Mouse (Mus musculus) limb, embryonic 15.5 days (tissue): ENCODE measurements around the gene Nfia. TPM values are rescaled to one million over a fixed set of nuclear protein-coding genes. Genes with fewer than 3 reads are reported as not detected.

ENCODE experiments used
- ATAC-seq: fragments of 200-750 bp; cut with Nextera tagmentation; 2 replicates; pipeline ENCODE4 v1.8.0; 2017; ENCODE audit warnings: low read depth, moderate TSS enrichment; ENCODE audit not compliant: insufficient number of reproducible peaks, low FRiP score, low TSS enrichment
- H3K27ac ChIP-seq: fragments of 300-500 bp; sonication (generic); 2 replicates; pipeline ENCODE4 v1.5.1; 2015; ENCODE audit warnings: moderate library complexity, mild to moderate bottlenecking, inconsistent platforms
- H3K27me3 ChIP-seq: fragments of 300-500 bp; sonication (generic); 2 replicates; pipeline ENCODE4 v1.6.1; 2015; ENCODE audit warnings: inconsistent platforms
- H3K36me3 ChIP-seq: fragments of 300-500 bp; sonication (generic); 2 replicates; pipeline ENCODE4 v1.6.1; 2015; ENCODE audit warnings: inconsistent platforms
- H3K4me1 ChIP-seq: fragments of 300-500 bp; sonication (generic); 2 replicates; pipeline ENCODE4 v1.6.1; 2015; ENCODE audit warnings: inconsistent platforms
- H3K4me2 ChIP-seq: fragments of 300-500 bp; sonication (generic); 2 replicates; pipeline ENCODE4 v1.6.1; 2015; ENCODE audit warnings: mild to moderate bottlenecking, inconsistent platforms
- H3K4me3 ChIP-seq: fragments of 300-500 bp; sonication (generic); 2 replicates; pipeline ENCODE4 v1.5.1; 2015; ENCODE audit warnings: mild to moderate bottlenecking, inconsistent platforms
- H3K9ac ChIP-seq: fragments of 300-500 bp; sonication (generic); 2 replicates; pipeline ENCODE4 v1.6.1; 2015; ENCODE audit warnings: inconsistent platforms
- H3K9me3 ChIP-seq: fragments of 300-500 bp; sonication (generic); 2 replicates; pipeline ENCODE4 v1.6.1; 2016; ENCODE audit warnings: inconsistent platforms
- WGBS: fragments of 180-500 bp; shearing (Covaris S2); methylation state at CpG from one replicate; pipeline ENCODE4 v1.1.7; 2015; 5-methylcytosine and 5-hydroxymethylcytosine counted together
- polyA plus RNA-seq: library from polyadenylated mRNA; unstranded; fragments of >200 nt; fragmentation: Nextera tagmentation; extraction: Ambion mirVana; gene quantifications from 2 replicates; pipeline ENCODE4 v1.2.1, GENCODE M21; 2015

Nfia gene
- polyA plus RNA-seq, 1 experiment from 2014 or later: 64.9 TPM

DNA sequence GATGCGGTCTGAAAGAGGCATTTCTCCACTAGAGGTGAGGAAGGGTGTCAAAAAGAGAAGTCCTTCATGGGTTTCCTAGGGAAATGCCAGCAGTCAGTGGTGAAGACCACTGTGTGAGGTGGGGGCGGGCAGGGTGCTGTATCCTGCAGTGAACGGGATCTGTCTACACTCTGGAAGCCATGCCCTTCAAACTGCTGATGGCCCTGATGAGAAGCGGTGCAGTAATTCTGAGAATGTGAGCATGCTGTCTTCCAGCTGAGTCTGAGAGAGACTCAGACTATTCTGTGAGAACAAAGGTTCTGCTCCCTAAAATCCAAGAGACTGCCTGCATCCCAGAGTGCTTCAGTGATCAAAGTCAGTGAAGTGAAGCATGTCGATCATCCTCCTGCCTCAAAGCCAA lies 216.2 kb downstream of the Nfia start:
- Histone ChIP-seq H3K27me3 (no peaks in the 10 kb centered on the region), H3K4me2 (no peak overlapping the region), H3K9ac (no peak overlapping the region), H3K4me1 (peaks cover 14% of the 10 kb centered on the region; the same call in 1 of the 2 replicates), H3K9me3 (no peaks in the 10 kb centered on the region), H3K4me3 (no peak overlapping the region), H3K36me3 (peaks cover 5% of the 10 kb centered on the region; the same call in 1 of the 2 replicates), H3K27ac (no peak overlapping the region)
- 77% methylated on average over 5 of the region's 5 CpGs for WGBS
- ATAC-seq: no peak

DNA sequence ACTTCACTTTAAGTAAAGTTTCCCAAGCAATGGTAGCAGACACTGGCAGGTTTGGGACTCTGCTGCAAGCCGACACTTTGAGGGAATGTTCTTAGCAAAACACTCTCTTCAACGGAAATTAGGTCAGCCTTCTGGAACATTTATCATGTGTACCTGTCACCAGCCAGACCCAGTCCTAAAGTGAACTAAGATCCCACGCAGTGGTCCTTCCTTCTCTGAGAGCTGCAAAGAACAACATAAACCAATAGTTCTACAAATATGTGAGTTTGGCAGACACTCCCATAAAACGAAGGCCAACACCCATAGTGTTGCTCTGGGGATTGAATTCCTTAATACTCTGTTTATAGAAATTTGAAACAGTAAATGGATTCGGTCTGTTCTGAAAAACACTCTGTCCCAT lies 217.9 kb downstream of the Nfia start:
- ATAC-seq: no peak
- Histone ChIP-seq H3K27ac (no peak overlapping the region), H3K36me3 (peaks cover 5% of the 10 kb centered on the region; the same call in 1 of the 2 replicates), H3K9ac (no peak overlapping the region), H3K4me2 (no peak overlapping the region), H3K27me3 (no peaks in the 10 kb centered on the region), H3K4me3 (no peak overlapping the region), H3K4me1 (peaks cover 14% of the 10 kb centered on the region; the same call in 1 of the 2 replicates), H3K9me3 (no peaks in the 10 kb centered on the region)
- 27% methylated on average over 5 of the region's 5 CpGs for WGBS

DNA sequence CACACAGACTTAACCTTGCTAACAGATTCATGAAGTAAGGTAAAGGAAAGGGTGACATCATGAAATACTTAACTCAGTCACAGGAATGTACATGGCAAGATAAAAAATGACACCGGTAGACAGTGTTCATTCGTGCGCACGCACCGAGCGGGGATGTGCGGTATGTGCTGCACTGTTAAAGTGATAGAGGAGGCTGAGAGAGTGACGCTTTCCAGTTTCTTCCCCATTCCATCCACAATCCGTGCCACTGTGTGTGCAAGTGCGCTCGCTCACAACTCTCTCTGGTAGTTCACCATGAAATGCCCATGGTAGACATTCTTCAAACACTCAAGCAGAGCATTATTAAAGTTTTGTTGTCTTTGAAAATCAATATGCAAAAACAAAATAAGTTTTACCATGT lies 218.9 kb downstream of the Nfia start:
- Histone ChIP-seq H3K36me3 (peaks cover 5% of the 10 kb centered on the region; the same call in 1 of the 2 replicates), H3K9ac (no peak overlapping the region), H3K27me3 (no peaks in the 10 kb centered on the region), H3K4me1 (peaks cover 14% of the 10 kb centered on the region; the same call in 1 of the 2 replicates), H3K4me3 (no peak overlapping the region), H3K27ac (no peak overlapping the region), H3K4me2 (no peak overlapping the region), H3K9me3 (no peaks in the 10 kb centered on the region)
- no peak for ATAC-seq
- WGBS: 91% methylated on average over 11 of the region's 11 CpGs

DNA sequence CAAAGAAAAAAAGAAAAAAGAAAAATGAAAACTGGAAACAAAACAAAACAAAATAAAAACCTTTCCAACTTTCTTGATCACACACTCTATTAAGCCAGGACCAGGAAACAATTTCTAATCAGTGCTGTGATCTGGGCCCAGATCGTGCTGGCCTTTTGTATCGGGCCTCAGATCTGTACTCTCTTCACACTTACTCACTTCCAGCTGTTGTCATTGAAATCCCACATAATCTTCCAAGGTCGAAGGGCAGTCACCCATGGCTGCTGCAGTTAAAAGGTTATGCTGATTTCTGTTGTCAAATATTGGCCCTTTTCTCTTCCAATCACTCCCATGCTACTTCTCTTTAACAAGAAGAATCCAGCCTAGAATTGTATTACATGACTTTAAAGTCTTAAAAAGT lies 219.3 kb downstream of the Nfia start:
- ATAC-seq: no peak
- 47% methylated on average over 3 of the region's 3 CpGs for WGBS
- no peak overlapping the region for H3K4me3 ChIP-seq
- peaks cover 3% of the 10 kb centered on the region; the same call in 1 of the 2 replicates for H3K36me3 ChIP-seq
- peaks cover 14% of the 10 kb centered on the region; the same call in 1 of the 2 replicates for H3K4me1 ChIP-seq
- no peak overlapping the region for H3K9ac ChIP-seq
- H3K9me3 ChIP-seq: no peaks in the 10 kb centered on the region
- no peak overlapping the region for H3K27ac ChIP-seq
- no peaks in the 10 kb centered on the region for H3K27me3 ChIP-seq
- no peak overlapping the region for H3K4me2 ChIP-seq

DNA sequence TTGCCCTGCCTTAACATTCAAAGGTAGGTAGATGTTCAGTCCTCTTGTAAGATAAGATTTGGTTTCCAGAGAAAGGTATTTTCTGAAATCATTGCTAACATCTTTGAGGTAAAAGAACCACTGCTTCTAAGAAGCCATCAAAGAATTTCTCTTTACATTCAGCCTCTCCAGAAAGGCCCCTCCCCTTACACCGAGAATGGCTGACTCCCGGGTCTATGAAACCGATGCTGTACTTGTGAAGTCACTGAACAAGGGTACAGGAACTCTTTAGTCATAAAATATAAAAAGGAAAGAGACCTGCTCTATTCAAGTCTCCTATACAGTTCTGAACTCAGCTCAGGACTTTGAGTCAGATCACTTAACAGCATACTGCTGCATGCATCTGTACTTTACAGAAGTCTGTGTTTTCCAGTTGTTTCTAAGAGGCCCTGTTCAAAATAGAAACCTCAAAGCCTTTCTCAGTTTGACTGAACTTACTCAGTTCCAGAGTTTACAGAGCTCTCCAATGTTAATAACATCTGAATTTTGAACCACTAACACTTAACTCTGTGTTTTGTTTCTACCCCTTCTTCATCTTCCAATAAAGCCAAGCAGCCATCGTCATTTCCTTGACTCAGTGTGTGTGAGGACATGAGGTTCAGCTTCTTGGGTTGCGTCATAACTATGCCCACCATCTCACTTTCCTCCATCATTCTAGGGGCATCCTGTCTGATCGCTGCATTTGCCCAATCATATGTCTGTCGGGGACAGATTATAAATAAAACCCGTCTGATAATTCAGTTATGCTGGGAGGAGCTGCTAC lies 223.6 kb downstream of the Nfia start:
- ATAC-seq: no peak
- Histone ChIP-seq H3K9ac (no peak overlapping the region), H3K27ac (no peak overlapping the region), H3K36me3 (peaks cover 6% of the 10 kb centered on the region; the same call in 1 of the 2 replicates), H3K9me3 (no peaks in the 10 kb centered on the region), H3K27me3 (no peaks in the 10 kb centered on the region), H3K4me2 (no peak overlapping the region), H3K4me1 (0 out of 2 replicates have a peak, but pooled peaks cover 3% of the 10 kb centered on the region), H3K4me3 (no peak overlapping the region)
- 72% methylated on average over 8 of the region's 8 CpGs for WGBS

DNA sequence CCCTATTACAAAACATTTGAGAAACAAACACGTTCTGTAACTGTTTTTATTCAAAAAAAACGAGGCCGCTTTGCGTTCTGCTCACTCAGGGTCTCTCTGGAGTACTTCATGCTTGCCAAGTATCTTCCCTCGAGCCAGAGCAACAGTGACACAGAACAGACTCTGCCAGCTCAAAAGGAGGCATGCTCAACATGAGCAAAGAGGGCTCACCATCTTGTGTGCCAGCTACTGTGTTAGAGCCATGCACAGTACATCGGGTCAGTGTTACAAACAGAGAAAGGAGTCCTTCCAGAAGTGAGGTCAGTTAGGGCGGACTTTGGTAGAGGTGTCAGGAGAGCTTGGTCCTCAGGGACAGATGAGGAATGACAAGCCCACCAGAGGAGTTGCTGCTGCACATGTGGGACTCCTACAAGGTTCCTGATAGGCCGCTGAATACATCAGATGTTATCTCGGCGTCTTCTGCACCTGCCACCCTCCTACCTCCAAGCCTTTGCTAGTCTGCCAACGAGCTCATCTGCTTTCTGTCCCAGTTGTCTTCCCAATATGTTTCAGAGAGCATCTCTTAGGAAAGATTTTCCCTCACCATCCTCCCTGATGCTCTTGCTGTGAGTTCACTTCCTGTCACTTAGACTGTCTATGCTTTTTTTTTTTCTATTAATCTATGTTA lies 224.8 kb downstream of the Nfia start:
- peaks cover 5% of the 10 kb centered on the region; the same call in 1 of the 2 replicates for H3K4me1 ChIP-seq
- WGBS: 78% methylated on average over 11 of the region's 11 CpGs
- no peak overlapping the region for H3K4me2 ChIP-seq
- H3K27me3 ChIP-seq: no peaks in the 10 kb centered on the region
- H3K9me3 ChIP-seq: no peaks in the 10 kb centered on the region
- ATAC-seq: no peak
- H3K9ac ChIP-seq: no peak overlapping the region
- no peak overlapping the region for H3K4me3 ChIP-seq
- no peak overlapping the region for H3K27ac ChIP-seq
- H3K36me3 ChIP-seq: peaks cover 6% of the 10 kb centered on the region; the same call in 1 of the 2 replicates

DNA sequence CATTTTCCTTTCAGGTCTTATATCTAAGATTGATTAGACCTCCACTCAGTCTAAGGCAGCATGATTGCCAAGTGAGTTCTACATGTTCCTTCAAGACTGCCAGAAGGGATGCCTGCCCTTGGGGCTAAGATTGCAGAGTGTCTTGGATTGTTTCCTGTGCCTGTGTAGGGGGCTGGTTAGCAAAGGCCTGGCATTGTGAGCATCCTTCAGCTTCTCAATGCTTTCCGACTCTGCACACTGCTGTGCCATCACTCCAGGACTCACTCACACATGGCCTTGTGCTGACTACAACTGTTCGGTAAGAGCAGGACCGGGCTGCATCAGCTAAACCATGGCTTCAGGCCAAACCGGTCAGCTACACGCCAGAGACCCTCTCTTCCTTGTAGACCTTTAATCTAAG lies 229.7 kb downstream of the Nfia start:
- no peaks in the 10 kb centered on the region for H3K9me3 ChIP-seq
- no peak overlapping the region for H3K4me3 ChIP-seq
- no peak overlapping the region for H3K4me2 ChIP-seq
- H3K27ac ChIP-seq: no peak overlapping the region
- ATAC-seq: no peak
- H3K4me1 ChIP-seq: peaks cover 31% of the 10 kb centered on the region
- no peak overlapping the region for H3K9ac ChIP-seq
- WGBS: 64% methylated on average over 5 of the region's 5 CpGs
- no peaks in the 10 kb centered on the region for H3K27me3 ChIP-seq
- peaks cover 6% of the 10 kb centered on the region; the same call in 1 of the 2 replicates for H3K36me3 ChIP-seq

DNA sequence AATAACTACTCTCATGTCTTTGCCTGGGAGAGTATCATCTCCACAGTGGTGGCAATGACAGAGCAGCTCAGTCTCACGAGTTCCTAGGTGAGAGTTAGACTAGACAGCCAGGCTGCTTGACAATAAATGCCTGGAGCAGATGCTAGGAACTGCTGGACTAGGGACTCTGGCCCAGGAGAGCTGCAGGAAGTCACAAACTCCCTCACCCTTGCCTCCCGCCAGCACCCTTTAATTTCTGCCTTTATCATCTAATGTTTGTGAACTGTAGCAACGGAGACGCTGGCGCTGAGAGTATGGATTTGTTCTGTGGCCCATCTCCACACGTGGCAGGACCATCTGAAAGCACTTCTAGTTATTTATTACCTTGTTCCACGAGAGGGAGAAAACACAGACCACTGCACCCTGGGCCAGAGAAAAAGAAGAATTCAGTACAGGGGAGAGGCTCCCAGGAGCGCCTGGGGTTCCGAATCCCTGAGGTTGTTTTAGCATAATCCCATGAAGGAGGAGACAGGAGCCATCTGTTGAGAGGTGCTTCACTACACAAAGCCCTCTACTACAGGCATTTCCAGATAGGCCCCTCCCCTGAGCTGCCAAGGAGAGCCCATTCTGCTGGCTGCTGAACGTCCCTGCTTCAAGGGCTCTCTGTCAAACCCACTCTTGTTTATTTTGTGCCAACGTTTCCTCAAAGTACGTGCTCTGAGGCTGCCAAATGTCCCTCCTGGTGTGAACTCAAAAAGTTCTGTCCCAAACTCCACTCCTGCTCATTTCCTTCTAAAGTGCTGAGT lies 231.0 kb downstream of the Nfia start:
- H3K9ac ChIP-seq: no peak overlapping the region
- peak overlapping the region; percentile 17; the same call in 1 of the 2 replicates for H3K4me2 ChIP-seq

DNA sequence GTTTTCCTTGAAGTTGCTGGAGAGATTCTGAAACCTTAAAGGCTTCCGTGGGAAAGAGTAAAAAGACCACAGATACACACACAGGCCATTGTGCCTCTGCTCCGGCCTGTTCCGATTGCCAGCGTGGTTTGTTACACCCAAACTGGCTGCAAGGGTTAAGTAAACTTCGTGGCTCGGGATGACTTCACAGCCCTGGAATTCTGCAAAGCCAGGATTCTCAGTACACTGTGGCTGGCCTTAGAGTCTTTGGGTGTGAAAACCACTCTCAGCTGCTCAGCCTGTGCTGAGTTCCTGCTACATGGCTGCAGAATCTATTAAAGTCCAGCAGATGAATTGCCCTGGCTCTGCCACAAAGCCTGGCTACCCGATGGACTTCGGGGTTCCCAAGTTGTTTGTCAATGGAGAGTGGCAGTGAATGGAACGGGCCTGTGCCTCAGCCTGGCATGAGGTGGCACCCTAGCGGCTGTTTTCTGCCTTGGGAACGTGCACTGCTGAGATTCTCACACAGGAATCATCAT lies 231.6 kb downstream of the Nfia start:
- peak; percentile 85 for ATAC-seq
- no peak overlapping the region; the same call in 1 of the 2 replicates for H3K9ac ChIP-seq
- H3K27me3 ChIP-seq: no peaks in the 10 kb centered on the region
- H3K4me2 ChIP-seq: peak overlapping the region; percentile 17; the same call in 1 of the 2 replicates
- WGBS: 9% methylated on average over 11 of the region's 11 CpGs
- peaks cover 6% of the 10 kb centered on the region; the same call in 1 of the 2 replicates for H3K36me3 ChIP-seq
- H3K4me1 ChIP-seq: peaks cover 36% of the 10 kb centered on the region
- H3K4me3 ChIP-seq: peak overlapping the region; percentile 5; the same call in 1 of the 2 replicates
- no peaks in the 10 kb centered on the region for H3K9me3 ChIP-seq
- H3K27ac ChIP-seq: peak overlapping the region; percentile 89

More for the DNA sequence above, 231.0 kb downstream of the Nfia start:
- Histone ChIP-seq H3K9me3 (no peaks in the 10 kb centered on the region), H3K27me3 (no peaks in the 10 kb centered on the region), H3K27ac (peak overlapping the region; percentile 89), H3K4me3 (peak overlapping the region; percentile 5; the same call in 1 of the 2 replicates), H3K36me3 (peaks cover 6% of the 10 kb centered on the region; the same call in 1 of the 2 replicates), H3K4me1 (peaks cover 30% of the 10 kb centered on the region)
- ATAC-seq: peak; percentile 50; the same call in 1 of the 2 replicates
- WGBS: 16% methylated on average over 12 of the region's 12 CpGs

DNA sequence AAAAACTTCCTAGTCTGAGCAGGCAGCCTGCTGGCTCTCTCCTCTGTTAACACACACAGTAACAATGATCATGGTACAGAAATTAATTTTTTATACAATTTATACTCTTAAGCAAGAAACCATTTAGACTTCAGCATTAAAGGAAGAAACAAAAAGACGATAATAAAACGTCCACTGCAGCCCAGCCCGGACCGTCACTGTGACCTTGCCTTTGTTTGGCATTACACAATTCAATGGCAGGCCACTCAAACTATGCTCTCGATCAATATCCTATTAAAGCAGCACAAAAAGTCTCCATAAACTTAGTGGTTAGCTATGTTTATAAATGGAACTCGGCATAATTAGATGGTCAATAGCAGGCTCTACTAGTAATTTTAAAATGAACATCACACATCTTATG lies 232.5 kb downstream of the Nfia start:
- no peak overlapping the region for H3K9ac ChIP-seq
- H3K27ac ChIP-seq: peak overlapping the region; percentile 89
- H3K4me3 ChIP-seq: no peak overlapping the region
- no peaks in the 10 kb centered on the region for H3K9me3 ChIP-seq
- whole genome bisulfite sequencing: 87% methylated on average over 6 of the region's 6 CpGs
- H3K36me3 ChIP-seq: peaks cover 6% of the 10 kb centered on the region; the same call in 1 of the 2 replicates
- H3K4me1 ChIP-seq: peaks cover 36% of the 10 kb centered on the region
- ATAC-seq: no peak
- H3K27me3 ChIP-seq: no peaks in the 10 kb centered on the region
- H3K4me2 ChIP-seq: no peak overlapping the region

DNA sequence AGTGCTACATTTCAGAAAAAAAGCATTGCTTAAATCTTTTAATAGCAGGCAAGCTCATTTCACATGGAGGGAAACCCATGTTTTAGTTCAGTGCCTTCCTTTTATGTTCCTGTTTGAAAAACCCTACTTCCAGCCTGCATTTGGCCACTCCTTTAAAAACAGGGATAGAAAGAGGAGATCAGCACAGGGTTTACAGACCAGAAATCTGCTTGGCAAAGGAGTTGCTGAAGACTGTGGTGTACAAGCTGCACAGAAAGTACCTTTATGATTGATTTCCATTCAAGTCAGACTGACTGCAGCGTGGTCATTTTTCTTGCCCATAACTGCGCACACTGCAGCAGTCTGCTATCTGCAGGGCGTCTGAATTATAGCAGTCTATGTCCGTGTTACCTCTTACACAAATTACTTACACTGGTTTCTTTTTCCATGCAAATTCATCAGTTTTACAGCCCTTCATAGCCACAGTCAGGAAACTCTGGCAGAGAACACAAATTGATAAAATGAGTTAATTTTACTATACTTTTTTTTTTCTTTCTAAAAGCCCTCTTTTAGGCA lies 236.4 kb downstream of the Nfia start:
- Histone ChIP-seq H3K4me1 (peaks cover 18% of the 10 kb centered on the region), H3K9ac (no peak overlapping the region), H3K27ac (peak overlapping the region; percentile 38; the same call in 1 of the 2 replicates), H3K4me2 (no peak overlapping the region), H3K27me3 (no peaks in the 10 kb centered on the region), H3K36me3 (no peaks in the 10 kb centered on the region), H3K9me3 (no peaks in the 10 kb centered on the region), H3K4me3 (no peak overlapping the region)
- ATAC-seq: no peak
- WGBS: 26% methylated on average over 4 of the region's 4 CpGs
